Mouse (Mus musculus) T-helper 1 cell (primary cell): ENCODE data around the gene Lrrc52.

ENCODE experiments used
- in situ Hi-C: fragments of 300-600 bp; cut with MboI, MseI; formaldehyde crosslinking; loops from one replicate; pipeline ENCODE4 v1.15.1; 2025; ENCODE audit warnings: high pct_unique_total_duplicates

Gene Lrrc52

DNA sequence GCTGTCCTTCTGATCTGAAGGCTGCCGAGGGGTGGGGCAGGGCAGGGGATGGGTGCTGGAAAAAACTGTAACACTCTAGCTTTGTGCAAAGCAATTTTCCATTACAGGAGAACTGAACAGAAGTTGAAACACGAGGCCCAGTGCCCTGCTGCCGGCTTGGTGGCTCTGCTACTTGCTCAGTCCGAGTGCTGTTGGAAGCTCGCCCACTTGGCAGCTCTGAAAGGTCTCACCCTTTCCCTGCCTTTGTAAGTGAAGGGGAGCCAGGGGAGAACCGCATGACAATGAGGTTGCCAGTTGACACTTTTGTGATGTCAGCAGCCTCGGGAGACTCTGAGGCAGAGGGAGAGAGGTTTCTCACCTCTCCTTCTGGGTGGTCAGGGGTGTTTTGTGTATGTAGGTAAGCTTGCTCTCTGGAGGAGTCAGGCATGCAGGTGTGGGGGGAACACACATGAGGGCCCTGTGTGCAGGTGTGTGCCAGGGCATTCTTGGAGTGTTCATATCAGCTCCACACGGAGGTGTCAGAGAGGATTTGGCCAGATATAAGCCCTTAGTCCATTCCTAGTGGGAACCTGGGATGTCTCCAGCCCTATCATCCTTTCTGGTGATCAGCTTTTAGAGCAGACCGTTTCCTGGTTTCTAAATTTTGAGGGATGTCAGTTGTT, at the start of gene Lrrc52:
Gene Lrrc52, minus strand, starts transcription at position 16 of the 662 bp plus-strand sequence.
- in situ Hi-C loops = no loop called here

DNA sequence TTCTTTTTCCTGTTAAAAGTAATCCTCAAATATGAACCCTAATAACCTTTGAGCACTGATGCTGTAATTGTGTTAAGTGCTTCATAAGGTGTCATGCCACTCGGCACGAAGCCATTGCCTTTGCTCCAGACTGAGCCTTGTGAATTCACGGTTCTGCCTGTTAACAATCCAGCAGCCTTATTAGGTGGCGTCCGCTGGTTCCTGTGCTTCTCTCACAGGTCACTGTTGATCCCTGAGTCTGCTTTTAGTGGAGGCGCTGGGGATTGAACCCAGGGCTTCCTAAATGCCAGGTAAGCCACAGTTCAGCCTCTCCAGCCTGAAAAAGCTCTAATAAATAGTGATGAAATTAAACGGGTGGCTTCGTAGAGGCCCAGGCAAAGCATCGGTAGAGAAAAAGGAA, 45.0 kb upstream of the Lrrc52 start:
- in situ Hi-C loops = no loop called here

DNA sequence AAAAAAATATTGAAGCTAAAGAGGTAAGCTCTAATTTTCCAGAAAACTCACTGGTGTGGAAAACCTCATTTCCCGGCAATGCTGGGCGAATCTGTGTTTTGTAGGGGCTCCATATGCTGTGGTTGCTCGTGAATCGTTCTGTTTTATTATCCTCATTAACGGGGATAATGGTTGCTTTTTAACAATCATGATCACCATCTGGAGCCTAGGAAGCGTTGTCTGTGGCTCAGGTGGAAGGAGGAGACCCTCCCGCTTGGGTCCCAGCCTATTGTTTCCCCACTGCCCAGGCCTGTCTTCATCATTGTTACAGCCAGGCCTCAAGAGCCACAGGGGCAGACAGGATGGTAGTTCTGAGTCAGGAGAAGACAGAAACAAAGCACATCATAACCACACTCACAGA, 39.5 kb upstream of the Lrrc52 start:
- in situ Hi-C loops = no loop called here

DNA sequence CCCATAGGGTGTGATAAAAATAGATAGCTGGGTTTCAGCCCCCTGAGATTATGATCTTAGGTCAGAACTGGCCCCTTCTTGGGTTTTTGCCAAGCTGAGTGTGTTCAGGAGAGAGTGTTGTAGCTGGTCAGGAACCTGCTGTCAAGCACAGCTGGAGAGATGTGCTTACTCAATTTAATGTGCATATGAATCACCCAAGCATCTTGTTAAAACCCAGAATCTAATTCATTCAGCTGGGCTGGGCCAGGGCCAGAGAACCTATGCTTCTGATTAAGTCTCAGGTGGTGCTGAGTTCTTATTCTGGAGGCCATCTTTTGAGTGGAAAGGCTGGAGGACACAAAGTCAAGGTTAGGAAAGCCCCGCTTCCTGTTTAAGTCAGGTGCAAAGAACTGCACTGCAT, 38.8 kb upstream of the Lrrc52 start:
- in situ Hi-C loops = no loop called here

DNA sequence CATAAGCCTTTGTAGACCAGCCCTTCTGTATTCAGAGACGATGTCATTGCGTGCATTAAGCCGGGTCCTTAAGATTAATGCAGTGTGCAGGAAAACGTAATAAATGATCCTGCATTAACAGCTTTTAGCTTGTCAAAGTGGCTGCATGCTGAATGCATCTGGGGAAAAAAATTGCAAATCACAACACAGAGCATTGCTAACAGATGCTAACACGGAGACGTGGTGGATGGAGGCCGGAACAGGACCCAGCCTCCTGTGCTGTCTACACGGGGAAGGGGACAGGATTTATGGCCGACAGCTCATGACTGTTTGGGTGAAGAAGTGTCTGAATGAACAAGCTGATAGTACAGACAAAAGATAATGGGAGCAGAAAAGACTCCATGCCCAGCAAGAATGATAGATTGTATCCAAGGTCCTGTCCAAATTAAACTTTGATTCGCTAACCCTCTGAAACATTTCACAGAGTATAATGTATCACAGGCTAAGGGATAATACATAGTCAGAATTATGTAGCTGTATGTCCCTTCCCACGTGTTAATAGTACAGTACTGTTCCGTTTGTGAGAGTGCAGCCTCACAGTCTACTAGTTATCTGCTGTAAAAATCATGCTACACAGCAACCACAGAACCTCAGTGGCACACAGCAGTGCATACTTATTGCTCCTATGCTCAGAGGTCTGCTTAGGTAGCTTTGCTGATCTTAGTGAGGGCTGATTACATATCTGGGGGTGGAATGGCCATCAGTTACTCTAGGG, 32.7 kb upstream of the Lrrc52 start:
- in situ Hi-C loops = no loop called here

DNA sequence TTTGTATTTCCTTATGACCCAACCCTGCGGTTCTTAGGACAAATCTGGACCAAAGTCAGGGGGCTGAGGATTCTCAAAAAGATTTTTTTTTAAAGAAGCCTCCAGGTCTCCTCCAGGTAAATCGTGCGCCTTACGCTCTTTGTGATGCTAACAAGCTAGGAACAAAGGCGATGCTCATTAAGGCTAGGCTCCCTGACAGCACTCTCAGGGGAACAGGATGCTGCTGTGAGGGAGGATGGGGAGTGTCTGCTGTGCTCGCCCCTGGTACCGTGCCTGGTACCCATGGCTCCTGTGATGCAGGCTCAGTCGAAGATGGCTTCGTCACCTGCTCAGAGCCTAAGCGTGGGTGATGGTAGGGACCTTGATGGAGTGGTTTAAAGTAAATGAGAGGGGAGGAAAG, 31.4 kb upstream of the Lrrc52 start:
- in situ Hi-C loops = no loop called here

DNA sequence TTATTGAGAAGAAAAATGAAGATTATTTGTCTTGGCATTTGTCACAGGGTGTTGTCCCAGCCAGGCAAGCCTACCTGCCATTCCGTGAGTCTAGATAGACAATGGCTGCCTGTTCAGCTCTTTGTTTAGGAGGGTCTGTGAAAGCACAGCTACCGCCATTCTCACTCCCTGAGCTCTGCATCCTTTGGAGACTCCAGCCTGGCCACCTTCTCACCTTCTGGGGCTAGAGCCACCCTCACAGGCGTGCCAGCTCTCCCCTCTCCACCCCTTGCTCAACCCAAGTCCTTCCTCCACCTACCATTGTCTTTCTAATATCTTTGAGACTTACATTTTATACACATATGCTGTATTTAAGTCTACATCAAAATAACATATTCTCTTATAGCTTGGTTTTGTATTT, 31.0 kb upstream of the Lrrc52 start:
- in situ Hi-C loops = no loop called here

DNA sequence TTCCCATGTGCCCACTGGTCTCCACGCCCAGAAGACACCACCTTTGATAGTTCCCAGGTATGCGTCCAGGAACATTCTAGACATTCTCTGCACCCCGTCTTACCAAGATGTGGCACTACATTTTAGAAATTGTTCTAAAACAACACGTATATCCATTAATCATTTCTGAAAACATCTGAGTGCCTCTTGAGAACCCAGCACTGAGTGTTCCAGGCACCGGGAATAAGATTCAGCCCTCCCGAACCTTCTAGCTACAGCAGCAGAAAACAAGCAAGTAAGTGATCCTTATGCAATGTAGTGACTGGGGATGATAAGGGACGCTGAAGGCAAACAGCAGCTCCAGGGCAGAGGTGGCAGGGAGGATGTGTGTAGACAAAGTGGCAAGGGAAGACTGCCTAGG, 24.9 kb upstream of the Lrrc52 start:
- in situ Hi-C loops = no loop called here

DNA sequence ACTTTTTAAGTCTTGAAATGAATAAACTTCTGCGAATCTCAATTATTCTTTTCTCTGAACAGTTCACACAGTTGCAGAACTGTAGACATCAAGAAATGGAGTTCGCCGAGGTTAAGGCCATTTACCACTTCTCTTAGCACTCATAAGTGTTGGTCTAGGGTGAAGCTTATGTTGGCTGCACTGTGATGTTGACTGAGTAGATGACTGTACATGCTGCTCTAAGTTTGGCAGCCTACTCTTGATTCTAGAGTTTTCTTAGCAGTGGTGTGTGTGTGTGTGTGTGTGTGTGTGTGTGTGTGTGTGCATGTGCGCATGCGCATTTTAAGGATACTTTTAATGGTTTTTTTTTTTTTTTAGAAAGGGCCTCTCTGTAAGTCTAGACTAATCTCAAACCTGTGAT, 21.4 kb upstream of the Lrrc52 start:
- in situ Hi-C loops = no loop called here

DNA sequence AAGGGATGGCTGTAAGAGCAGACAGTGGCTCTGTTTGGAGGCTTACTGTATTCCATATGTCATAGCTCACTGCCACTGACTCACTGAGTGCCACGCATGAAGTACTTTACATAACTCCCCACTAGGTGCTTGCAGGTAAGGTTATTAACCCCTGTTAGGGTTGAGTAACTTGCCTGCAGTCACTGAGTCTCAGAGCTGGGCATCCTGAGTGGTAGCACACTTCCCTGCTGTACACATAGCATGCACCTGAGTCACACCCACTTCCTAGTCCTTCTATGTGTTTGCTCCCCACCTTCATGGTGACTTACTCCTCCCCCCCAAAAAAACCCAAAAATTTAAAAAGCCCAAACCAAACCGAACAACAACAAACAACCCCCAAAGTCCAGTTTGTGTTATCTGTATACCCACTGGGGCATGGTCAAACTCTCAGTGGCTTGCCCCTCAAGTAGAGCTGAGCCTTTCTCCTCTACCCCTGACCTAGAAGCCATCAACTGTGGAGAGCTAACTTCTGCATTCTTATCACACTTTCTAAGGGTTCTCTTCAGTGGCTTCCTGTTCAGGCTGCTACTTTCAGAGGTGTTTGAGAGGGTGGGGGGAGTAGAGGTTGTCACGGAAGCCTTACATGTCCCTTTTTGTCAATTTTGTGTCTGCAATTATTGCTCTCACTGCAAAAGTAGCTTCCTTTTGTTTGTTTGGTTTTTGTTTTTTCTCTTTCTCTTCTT, 20.5 kb upstream of the Lrrc52 start:
- in situ Hi-C loops = no loop called here

DNA sequence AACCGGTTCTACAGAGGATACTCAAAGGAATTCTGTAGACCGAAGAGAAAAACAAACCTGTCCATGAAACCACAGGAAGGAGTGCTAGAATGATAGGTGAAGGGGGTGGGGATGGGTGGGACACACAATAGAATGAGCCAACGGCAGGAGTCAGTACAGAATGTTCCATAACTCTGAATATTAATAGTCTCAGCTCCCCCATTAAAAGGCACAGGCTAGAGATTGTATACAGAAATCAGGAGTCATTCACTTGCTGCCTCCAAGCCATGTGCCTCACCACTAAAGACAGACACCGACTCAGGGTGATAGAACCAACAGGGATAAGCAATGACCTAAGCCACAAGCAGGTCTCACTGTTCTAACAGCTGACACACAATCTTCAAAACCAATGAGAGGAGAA, 16.3 kb upstream of the Lrrc52 start:
- in situ Hi-C loops = no loop called here

DNA sequence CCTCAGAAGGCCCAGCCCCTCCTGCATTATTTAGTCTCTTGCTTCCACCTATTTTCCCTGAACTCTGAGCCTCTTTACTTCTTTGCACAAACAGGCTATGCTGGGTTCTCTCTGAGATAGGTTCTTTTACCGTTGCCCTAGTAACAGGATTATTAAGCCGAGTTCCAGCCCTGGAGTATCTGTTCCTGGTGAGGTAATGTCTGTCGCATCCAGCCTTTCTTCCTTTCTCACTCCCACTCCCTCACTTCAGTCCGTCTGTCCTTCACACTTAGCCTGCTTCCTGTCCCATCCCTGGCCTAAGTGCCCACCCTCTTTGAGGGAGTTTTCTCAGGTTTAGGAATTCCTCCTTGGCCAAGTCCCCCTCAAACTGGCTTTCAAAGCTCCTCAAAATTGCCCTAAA, 7.0 kb upstream of the Lrrc52 start:
- in situ Hi-C loops = no loop called here

DNA sequence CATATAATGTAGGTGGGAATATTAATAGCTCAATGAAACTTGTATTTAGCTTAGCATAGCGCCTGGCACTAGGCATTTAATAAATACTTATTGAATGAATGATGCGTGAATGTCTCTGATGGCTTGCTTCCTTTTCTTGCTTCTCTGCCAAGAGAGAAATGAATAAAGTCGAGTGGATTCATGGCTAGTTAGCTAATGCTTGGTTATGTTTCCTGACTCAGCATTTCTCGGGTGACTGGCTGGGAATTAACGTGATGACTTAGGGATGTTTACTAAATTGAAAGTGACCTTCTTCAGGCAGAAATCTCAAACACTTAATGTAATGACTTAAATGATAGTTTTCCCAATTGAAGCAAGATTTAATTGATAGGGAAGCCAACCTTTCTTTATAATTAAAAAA, 1.3 kb upstream of the Lrrc52 start:
- in situ Hi-C loops = no loop called here

DNA sequence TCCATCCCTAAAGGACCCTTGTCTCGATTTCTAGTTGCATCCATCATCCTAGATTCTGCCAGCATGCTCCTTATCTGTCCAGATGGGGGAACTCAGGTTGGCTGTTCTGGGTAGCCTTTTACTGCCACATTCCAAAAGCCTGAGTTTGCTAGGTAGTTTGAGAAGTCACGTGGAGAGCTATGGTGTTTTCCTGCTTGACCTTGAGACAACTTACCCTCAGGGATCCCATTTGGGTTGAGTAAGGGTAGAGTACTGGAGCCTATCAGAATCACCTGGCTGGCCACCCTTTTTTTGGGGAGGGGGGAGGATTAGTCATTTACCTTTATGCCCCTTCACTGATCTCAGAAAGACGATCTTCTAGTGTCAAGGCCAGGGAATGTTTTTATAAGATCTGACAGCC, 9.3 kb downstream of the Lrrc52 start:
- in situ Hi-C loops = no loop called here

DNA sequence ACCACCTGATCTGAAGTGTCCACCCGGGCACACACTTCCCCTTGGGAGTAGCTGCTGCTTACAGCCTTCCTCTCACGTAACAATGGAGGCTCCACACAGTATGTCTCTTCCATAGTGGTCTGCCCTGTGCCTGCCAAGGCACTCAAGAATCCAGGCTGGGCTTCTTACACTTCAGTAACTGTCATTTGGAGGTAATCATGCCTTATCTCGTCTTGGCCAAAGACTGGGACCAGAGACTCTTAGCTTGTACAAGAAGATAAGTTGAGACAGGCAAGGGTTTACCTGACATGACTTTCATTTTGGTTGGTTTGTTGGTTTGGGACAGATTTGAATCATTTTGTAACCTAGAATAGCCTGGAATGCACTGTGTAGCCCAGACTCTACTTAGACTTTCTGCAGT, 13.5 kb downstream of the Lrrc52 start:
- in situ Hi-C loops = no loop called here

DNA sequence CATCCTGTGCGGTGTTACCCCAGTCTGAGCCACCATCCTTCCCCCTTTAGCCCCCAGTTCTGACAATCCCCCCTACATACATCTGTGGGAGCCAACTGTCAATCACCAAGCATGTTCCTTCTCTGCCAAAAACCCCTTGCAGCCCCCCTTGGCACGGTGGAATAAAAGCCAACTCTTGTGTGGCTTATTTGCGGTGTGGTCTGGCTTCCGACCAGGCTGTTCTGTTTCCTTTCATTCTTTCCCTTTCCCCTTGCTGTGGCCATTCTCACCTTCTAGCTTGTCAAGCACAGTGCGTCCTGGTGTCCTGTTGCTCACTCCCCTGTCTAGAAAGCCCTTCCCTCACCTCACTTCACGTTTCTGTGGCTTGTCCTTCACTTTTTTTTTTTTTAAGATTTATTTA, 14.1 kb downstream of the Lrrc52 start:
- in situ Hi-C loops = no loop called here

DNA sequence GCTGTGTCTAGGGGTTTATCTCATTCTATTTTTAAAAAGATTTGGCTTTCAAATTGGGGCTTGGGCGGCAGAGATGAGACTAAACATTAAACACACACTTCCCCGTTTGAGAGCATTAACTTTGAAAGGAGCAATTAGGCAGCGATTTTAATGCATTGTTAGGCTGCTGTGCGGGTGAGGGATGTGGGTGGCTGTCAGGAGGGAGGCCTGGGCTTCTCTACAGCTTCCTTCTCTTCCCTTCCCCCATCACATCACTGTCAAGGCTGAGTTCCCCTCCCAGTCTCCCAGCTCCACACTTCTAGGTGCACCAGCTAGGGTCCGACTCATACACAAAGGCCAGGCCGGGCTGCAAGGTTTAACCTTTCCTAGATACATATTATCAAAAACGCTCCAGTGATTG, 18.0 kb downstream of the Lrrc52 start:
- in situ Hi-C loops = no loop called here

DNA sequence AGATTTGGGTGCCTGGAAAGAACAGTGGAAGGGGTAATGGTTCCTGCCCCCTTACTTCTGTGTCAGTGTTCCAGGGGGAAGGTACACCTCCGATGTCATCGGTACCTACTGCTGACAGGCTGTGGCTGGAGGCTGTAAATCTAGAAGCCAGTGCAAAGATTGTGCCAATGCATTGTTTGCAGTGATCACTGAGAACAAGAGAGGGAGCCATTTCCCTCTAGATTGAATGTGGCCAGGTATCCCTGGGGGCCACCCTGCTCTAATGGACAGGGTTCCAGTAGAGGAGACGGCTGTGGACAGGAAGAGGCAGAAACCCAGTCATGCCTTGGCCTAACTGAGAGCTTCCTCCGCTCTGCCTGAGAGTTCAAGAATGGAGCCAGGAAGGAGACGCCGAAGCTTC, 18.5 kb downstream of the Lrrc52 start:
- in situ Hi-C loops = no loop called here

DNA sequence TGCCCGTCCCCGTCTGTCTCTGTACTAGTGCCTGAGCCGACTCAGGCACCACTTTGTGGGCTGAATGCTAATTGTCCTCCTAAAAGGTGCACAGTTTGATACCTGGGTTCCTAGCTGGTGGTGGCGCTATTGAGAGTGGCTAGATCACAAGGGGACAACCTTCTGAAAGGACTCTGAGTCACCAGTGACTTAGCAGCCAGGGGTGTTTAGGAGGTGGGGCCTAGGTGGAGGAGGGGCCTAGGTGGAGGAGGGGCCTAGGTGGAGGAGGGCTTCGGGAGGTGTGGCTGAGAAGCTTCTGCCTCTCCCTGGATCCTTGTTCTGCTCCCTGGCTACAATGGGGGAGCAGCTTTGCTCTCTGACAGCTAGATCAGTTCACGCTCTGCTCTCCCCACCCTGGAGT, 20.1 kb downstream of the Lrrc52 start:
- in situ Hi-C loops = no loop called here

DNA sequence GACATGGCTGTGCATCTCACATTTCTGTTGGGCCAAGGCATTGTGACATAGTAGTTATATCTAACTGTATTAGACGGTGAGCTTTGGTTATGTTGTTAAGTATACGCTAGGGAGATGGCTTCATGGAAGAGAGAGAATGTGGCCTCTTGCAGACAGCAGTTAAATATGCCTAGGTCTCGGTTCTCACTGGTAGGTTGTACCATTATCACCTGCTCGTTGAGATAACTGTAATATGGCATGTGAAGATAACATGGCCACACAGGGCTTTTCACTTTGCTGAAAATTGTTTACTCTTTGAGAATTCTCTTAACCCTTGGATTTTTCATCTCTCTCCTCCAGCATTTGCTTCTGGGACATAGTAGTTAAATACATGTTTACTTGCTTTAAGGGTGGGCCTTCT, 21.4 kb downstream of the Lrrc52 start:
- in situ Hi-C loops = no loop called here

DNA sequence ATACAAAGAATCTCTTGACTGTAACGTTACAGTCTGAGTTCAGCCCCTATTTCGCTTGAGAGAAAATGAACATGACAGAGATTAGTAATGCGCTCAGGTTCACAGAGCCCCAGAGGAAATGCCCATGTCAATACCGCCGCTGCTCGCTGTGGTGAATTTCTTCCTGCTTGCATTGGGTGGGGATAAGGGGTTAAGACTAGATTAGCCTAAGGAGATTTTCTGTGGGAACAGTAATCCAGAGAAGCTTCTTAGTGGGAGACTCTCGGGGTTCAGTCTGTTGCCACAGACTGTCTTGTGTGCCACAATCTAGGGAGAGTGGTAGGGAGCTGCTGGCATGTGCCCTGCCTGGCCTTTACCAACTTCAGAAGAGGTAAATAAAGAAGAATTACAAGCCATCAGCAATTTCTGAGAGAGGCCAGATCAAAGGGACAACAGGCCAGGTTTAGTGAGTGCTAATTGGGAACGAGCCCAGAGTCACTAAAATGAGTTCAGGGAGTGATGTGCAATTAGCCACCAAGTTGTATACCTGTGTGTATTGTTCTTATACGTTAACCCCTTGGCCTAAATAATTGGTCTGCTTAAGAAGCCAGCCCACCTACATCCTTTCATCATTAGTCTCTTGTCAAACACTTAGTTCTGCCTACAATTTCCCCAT, 28.2 kb downstream of the Lrrc52 start:
- in situ Hi-C loops = no loop called here

DNA sequence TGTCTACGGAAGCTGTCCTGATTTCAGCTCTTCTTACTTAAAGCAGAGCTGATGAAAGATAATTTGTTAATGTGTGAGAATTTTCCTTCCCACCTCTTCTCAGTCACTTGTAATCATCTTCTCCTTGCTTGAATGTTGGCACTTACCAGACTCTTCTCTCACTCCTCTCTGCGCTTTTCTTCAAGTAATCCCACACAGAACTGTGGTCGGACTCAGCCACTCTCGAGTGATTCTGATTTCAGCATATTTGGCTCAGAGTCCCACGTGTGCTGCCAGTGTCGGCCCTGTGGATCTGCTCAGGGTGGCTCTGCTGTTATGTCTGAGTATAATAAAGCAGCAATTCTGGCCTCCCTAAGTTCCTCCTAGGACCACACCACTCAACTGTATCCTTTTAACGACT, 29.5 kb downstream of the Lrrc52 start:
- in situ Hi-C loops = no loop called here
